Mouse (Mus musculus) liver, embryonic 14.5 days (tissue): ENCODE data around the gene Ncbp3. TPM values are rescaled to one million over a fixed set of nuclear protein-coding genes. Genes with fewer than 3 reads are reported as not detected.

Experiments used
- ATAC-seq: fragments of 200-750 bp; cut with Nextera tagmentation; 2 replicates; pipeline ENCODE4 v1.8.0; 2017; ENCODE audit warnings: moderate number of reproducible peaks, mild to moderate bottlenecking, moderate library complexity; ENCODE audit not compliant: insufficient read depth
- DNase-seq, 3 experiments: peaks; one replicate each; pipeline ENCODE4 v3.0.0-alpha.2; 2012 to 2013; ENCODE audit warnings: low read depth in 3 of 3, low spot score in 3 of 3
- H3K27ac ChIP-seq: fragments of 300-500 bp; sonication (generic); 2 replicates; pipeline ENCODE4 v1.5.1; 2014; ENCODE audit warnings: moderate library complexity, mild to moderate bottlenecking, control low read depth, inconsistent platforms
- H3K27me3 ChIP-seq: fragments of 300-500 bp; sonication (generic); 2 replicates; pipeline ENCODE4 v1.6.1; 2014; ENCODE audit warnings: mild to moderate bottlenecking, low read length, moderate library complexity; ENCODE audit not compliant: control insufficient read depth, insufficient read depth
- H3K36me3 ChIP-seq: fragments of 300-500 bp; sonication (generic); replicated peaks from 2 replicates; pipeline ENCODE4 v1.6.1; 2014; ENCODE audit warnings: low read depth; ENCODE audit not compliant: control insufficient read depth, insufficient read depth
- H3K4me1 ChIP-seq, 2 experiments: fragments of 200-500 bp in 1 of 2; fragments of 300-500 bp in 1 of 2; sonication (generic) in 1 of 2; replicated peaks; 2 replicates each; pipeline ENCODE4 v1.6.1; 2012 to 2014; ENCODE audit warnings: antibody characterized with exemption in 1 of 2, inconsistent platforms in 1 of 2, low read length in 1 of 2; ENCODE audit not compliant: control insufficient read depth in 2 of 2, insufficient read depth in 2 of 2
- H3K4me2 ChIP-seq: fragments of 300-500 bp; sonication (generic); 2 replicates; pipeline ENCODE4 v1.6.1; 2014; ENCODE audit warnings: low read depth, mild to moderate bottlenecking, control low read depth, moderate library complexity
- H3K4me3 ChIP-seq, 2 experiments: fragments of 200-500 bp in 1 of 2; fragments of 300-500 bp in 1 of 2; sonication (generic) in 1 of 2; 2 replicates each; pipeline ENCODE4 v1.5.1; 2012 to 2014; ENCODE audit warnings: low read depth in 2 of 2, low read length in 2 of 2, mild to moderate bottlenecking in 2 of 2, control low read depth in 1 of 2, inconsistent platforms in 1 of 2, moderate library complexity in 1 of 2; ENCODE audit not compliant: insufficient read depth in 1 of 2
- H3K9ac ChIP-seq: fragments of 300-500 bp; sonication (generic); replicated peaks from 2 replicates; pipeline ENCODE4 v1.6.1; 2014; ENCODE audit warnings: mild to moderate bottlenecking, control low read depth, moderate library complexity
- H3K9me3 ChIP-seq: fragments of 300-500 bp; sonication (generic); 2 replicates; pipeline ENCODE4 v1.6.1; 2016; ENCODE audit warnings: low read length, mixed read lengths; ENCODE audit not compliant: control insufficient read depth
- CTCF ChIP-seq: IDR thresholded peaks from 2 replicates; pipeline ENCODE4 v1.5.1; 2016; ENCODE audit warnings: antibody characterized with exemption, low read depth, control low read depth
- EP300 ChIP-seq: IDR thresholded peaks from 2 replicates; pipeline ENCODE4 v1.6.1; 2016; ENCODE audit warnings: antibody characterized with exemption, low read depth
- WGBS: fragments of 180-500 bp; shearing (Covaris S2); extraction: QIAGEN DNeasy Blood & Tissue Kit; methylation state at CpG from one replicate; pipeline ENCODE4 v1.1.7; 2014; ENCODE audit not compliant: insufficient replicate concordance; 5-methylcytosine and 5-hydroxymethylcytosine counted together
- polyA plus RNA-seq, 2 experiments: library from polyadenylated mRNA; depleted of rRNA in 1 of 2; stranded (reverse) in 1 of 2; unstranded in 1 of 2; fragments of >200 nt; fragmentation: Nextera tagmentation in 1 of 2; extraction: Ambion mirVana in 1 of 2; gene quantifications; 2 replicates each; pipeline versions ENCODE4 v1.2.1 to v1.2.3; 2012 to 2014

Gene Ncbp3
- polyA plus RNA-seq, 2 experiments = 2.4 to 3.1 TPM

DNA sequence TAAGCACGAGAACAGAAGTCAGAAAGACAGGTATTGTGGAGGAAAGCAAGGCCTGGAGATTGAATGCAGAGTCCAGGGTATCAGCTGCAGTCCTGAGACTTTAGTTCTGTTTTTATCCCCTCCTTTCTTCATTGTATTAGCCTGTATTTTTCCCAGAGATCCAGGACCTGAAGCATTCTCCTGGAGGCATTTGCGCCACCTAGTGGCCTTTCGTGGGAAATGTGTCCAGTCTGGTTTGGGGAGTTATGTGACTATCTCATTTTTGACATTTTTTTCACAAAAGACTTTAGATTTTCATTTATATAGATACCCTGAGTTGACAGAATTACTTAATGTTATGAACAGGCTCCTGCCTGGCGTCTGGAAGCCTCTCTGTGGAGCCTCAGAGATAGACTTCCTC is 1.8 kb downstream of the Ncbp3 start:
- peak overlapping the region; percentile 98 for H3K9ac ChIP-seq
- H3K27ac ChIP-seq = peak overlapping the region; percentile 75

DNA sequence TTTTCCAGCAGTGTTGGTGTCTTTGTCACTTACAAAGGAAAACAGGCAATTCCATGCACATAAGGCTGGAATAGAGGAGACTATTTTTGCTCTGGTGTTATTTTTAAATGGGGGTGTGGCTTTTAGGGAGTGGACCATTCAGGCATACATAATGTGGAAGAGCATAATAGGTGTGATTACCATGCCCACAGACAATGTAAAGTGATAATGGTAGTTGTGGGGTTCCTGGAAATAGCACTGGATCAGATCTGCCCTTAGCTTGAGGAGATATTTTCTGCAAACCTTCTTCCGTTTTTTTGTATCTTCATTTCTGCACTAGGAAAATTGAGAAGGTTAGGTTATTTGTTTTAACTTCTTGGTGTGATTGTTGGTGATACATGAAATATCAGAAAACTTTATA is 5.2 kb downstream of the Ncbp3 start:
- H3K4me2 ChIP-seq = no peak overlapping the region
- peaks cover 45% of the 10 kb centered on the region for H3K36me3 ChIP-seq
- WGBS = 29% methylated on average over 1 of the region's 1 CpGs
- no peak overlapping the region for H3K4me3 ChIP-seq
- H3K9me3 ChIP-seq = no peaks in the 10 kb centered on the region
- ATAC-seq = no peak
- H3K27me3 ChIP-seq = no peaks in the 10 kb centered on the region
- no peak overlapping the region for H3K27ac ChIP-seq
- TF ChIP-seq CTCF = no peak
- TF ChIP-seq EP300 = no peak
- H3K9ac ChIP-seq = no peak overlapping the region
- H3K4me1 ChIP-seq = peaks cover 9 to 21% of the 10 kb centered on the region in 2 experiments
- no peak for DNase-seq

More for the DNA sequence above, 1.8 kb downstream of the Ncbp3 start:
- peak; percentile 90 for TF ChIP-seq CTCF
- no peak for TF ChIP-seq EP300
- Histone ChIP-seq H3K9me3 (no peaks in the 10 kb centered on the region), H3K4me1 (peaks cover 6 to 11% of the 10 kb centered on the region in 2 experiments), H3K36me3 (peaks cover 29% of the 10 kb centered on the region), H3K4me3 (peak overlapping the region; percentile 93 to 99), H3K4me2 (peak overlapping the region; percentile 96), H3K27me3 (no peaks in the 10 kb centered on the region)
- DNase-seq (peak; percentile 58 to 77 (median 76)), ATAC-seq (no peak)
- 10% methylated on average over 4 of the region's 4 CpGs for WGBS

DNA sequence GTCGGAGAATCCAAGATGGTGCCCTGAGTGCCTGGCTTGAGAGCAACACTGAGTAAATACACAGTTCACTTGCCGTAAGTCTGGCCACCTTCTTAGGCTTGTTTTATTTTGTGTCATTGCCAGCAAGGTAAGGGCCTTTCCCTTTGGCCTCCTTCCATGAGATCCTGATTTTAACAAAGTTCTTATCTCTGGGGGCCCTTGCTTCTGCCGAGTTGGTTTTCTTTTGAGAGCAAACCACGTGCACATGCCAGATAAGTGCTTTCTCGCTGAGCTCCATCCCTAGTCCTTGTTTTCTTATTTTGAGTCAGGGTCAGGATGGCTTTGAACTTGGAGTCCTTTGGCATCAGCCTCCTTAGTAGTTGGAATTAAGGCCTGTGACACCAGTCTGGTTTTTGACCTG is 10.1 kb downstream of the Ncbp3 start:
- ATAC-seq (no peak), DNase-seq (peak in 2 of 3 experiments; percentile 19 to 26)
- H3K36me3 ChIP-seq = peaks cover 32% of the 10 kb centered on the region
- no peaks in the 10 kb centered on the region for H3K27me3 ChIP-seq
- H3K4me3 ChIP-seq = no peak overlapping the region
- H3K27ac ChIP-seq = no peak overlapping the region
- peaks cover 8 to 16% of the 10 kb centered on the region in 2 experiments for H3K4me1 ChIP-seq
- no peak overlapping the region for H3K9ac ChIP-seq
- 36% methylated on average over 5 of the region's 5 CpGs for WGBS
- H3K4me2 ChIP-seq = peak overlapping the region; percentile 38; the same call in 1 of the 2 replicates
- no peaks in the 10 kb centered on the region for H3K9me3 ChIP-seq
- 0 out of 2 replicates have a peak, but pooled peaks have one; percentile 7 for TF ChIP-seq EP300
- TF ChIP-seq CTCF = no peak

- Histone ChIP-seq H3K27ac (no peak overlapping the region), H3K4me2 (no peak overlapping the region), H3K4me3 (no peak overlapping the region), H3K4me1 (peaks cover 8 to 16% of the 10 kb centered on the region in 2 experiments), H3K36me3 (peaks cover 25% of the 10 kb centered on the region), H3K9ac (no peak overlapping the region), H3K9me3 (no peaks in the 10 kb centered on the region), H3K27me3 (no peaks in the 10 kb centered on the region)
- 88% methylated on average over 3 of the region's 3 CpGs for WGBS
- ATAC-seq (no peak), DNase-seq (no peak)
- TF ChIP-seq EP300 = no peak
- TF ChIP-seq CTCF = no peak
Measured at GRCm38 (mm10) chr11:73059630-73060029, 12.0 kb downstream of the Ncbp3 start.

DNA sequence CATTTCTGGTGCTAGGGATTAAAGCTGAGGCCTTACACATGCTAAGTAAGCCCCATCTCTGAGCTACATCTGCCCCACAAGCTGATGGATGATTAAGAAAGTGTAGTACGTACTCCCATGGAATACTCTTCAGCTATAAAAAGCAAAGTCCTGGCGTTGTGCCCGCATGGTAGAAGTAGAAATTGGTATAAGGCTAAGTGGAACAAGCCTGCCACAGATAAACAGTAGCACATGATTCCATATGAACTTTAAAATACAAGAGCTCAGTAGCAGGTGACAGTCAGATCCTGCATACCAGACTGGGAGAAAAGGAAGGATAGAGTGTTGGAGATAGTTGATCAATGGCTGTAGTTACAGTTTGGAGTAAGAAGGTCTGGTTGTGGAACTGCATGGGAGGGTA is 13.8 kb downstream of the Ncbp3 start:
- H3K4me1 ChIP-seq = peaks cover 8 to 13% of the 10 kb centered on the region in 2 experiments
- no peaks in the 10 kb centered on the region for H3K27me3 ChIP-seq
- peaks cover 28% of the 10 kb centered on the region for H3K36me3 ChIP-seq
- ATAC-seq (no peak), DNase-seq (no peak)
- H3K9ac ChIP-seq = no peak overlapping the region; the same call in 1 of the 2 replicates
- no peak for TF ChIP-seq EP300
- no peak for TF ChIP-seq CTCF
- no peak overlapping the region for H3K4me2 ChIP-seq
- no peak overlapping the region for H3K27ac ChIP-seq
- 90% methylated on average over 3 of the region's 3 CpGs for WGBS
- H3K4me3 ChIP-seq = no peak overlapping the region
- no peaks in the 10 kb centered on the region for H3K9me3 ChIP-seq
